Mouse (Mus musculus) kidney, postnatal 10 days (tissue): ENCODE results near the gene Hephl1.

Source experiments
- DNase-seq: peaks from one replicate; pipeline ENCODE4 v3.0.0; 2021; ENCODE audit warnings: mixed read lengths

Hephl1 gene

GRCm38 (mm10) chr9:15045740-15046139, 66.2 kb downstream of the Hephl1 start:
- DNase-seq = no peak

- DNase-seq = peak; percentile 82
Observed at GRCm38 (mm10) chr9:15045084-15045669, 66.7 kb downstream of the Hephl1 start, which contains the start of gene Panx1. Gene Panx1, minus strand, starts transcription at chr9:15045478.

GRCm38 (mm10) chr9:15044391-15045083, 67.4 kb downstream of the Hephl1 start:
- no peak for DNase-seq

- no peak for DNase-seq
Observed at GRCm38 (mm10) chr9:15041556-15041955, 70.4 kb downstream of the Hephl1 start.

- no peak for DNase-seq
Observed at GRCm38 (mm10) chr9:15039848-15040247, 72.1 kb downstream of the Hephl1 start.

GRCm38 (mm10) chr9:15037704-15038103, 74.2 kb downstream of the Hephl1 start:
- DNase-seq = no peak

GRCm38 (mm10) chr9:15037237-15037636, 74.7 kb downstream of the Hephl1 start:
- DNase-seq = no peak

- DNase-seq = no peak
Observed at GRCm38 (mm10) chr9:15036807-15037206, 75.1 kb downstream of the Hephl1 start.

GRCm38 (mm10) chr9:15036405-15036804, 75.5 kb downstream of the Hephl1 start:
- no peak for DNase-seq

- no peak for DNase-seq
Observed at GRCm38 (mm10) chr9:15035979-15036378, 75.9 kb downstream of the Hephl1 start.

GRCm38 (mm10) chr9:15034546-15035273, 77.2 kb downstream of the Hephl1 start:
- peak; percentile 30 for DNase-seq

GRCm38 (mm10) chr9:15033568-15034160, 78.2 kb downstream of the Hephl1 start:
- DNase-seq = peak; percentile 53

- no peak for DNase-seq
Observed at GRCm38 (mm10) chr9:15032797-15033196, 79.1 kb downstream of the Hephl1 start.

GRCm38 (mm10) chr9:15030771-15031170, 81.1 kb downstream of the Hephl1 start:
- peak; percentile 77 for DNase-seq

- peak; percentile 77 for DNase-seq
Observed at GRCm38 (mm10) chr9:15029025-15029727, 82.7 kb downstream of the Hephl1 start.

GRCm38 (mm10) chr9:15027725-15028124, 84.2 kb downstream of the Hephl1 start:
- DNase-seq = no peak

- no peak for DNase-seq
Observed at GRCm38 (mm10) chr9:15023049-15023448, 88.9 kb downstream of the Hephl1 start.

GRCm38 (mm10) chr9:15021156-15021555, 90.8 kb downstream of the Hephl1 start:
- DNase-seq = no peak

- no peak for DNase-seq
Observed at GRCm38 (mm10) chr9:15020561-15021080, 91.3 kb downstream of the Hephl1 start.

GRCm38 (mm10) chr9:15018756-15019131, 93.2 kb downstream of the Hephl1 start:
- DNase-seq = no peak

- DNase-seq = no peak
Observed at GRCm38 (mm10) chr9:15017791-15018755, 93.8 kb downstream of the Hephl1 start.
